Mouse (Mus musculus): ENCODE results near the gene Ralgps2.

GRCm38 (mm10) chr1:156985657-156986640, 46.5 kb upstream of the Ralgps2 start:
- no peak for TF ChIP-seq POLR2A (IDR thresholded peaks at IDR 0.05; ENCODE audit: insufficient read length, low read depth)
- TF ChIP-seq USF1 (IDR thresholded peaks at IDR 0.05; ENCODE audit: low read depth), result no peak
- no peak for TF ChIP-seq E2F4 (IDR thresholded peaks at IDR 0.05; ENCODE audit: insufficient read depth)
- no peak for TF ChIP-seq CEBPB (IDR thresholded peaks at IDR 0.05; ENCODE audit: insufficient read depth, poor library complexity, severe bottlenecking)
- no peak for TF ChIP-seq MYOG (IDR thresholded peaks at IDR 0.05; ENCODE audit: control insufficient read depth in 1 of 3, insufficient read depth in 1 of 3, insufficient read length in 2 of 3, low read depth in 2 of 3)
- TF ChIP-seq MAX (IDR thresholded peaks at IDR 0.05; ENCODE audit: low read depth), result no peak
- TF ChIP-seq MYOD1 (IDR thresholded peaks at IDR 0.05; ENCODE audit: control insufficient read depth in 1 of 3, insufficient read length in 2 of 3, low read depth in 2 of 3), result no peak
- TF ChIP-seq TCF12 (IDR thresholded peaks at IDR 0.05; ENCODE audit: insufficient read depth, poor library complexity, severe bottlenecking), result no peak
